Mouse (Mus musculus) cerebellum, postnatal 14 days (tissue): Measurements from ENCODE around the gene Clec3a.

Experiments
- DNase-seq, 2 experiments: peaks; one replicate each; pipeline ENCODE4 v3.0.0; 2021; ENCODE audit warnings: mixed read lengths in 2 of 2

Clec3a gene

GRCm38 (mm10) chr8:114458113-114458784 lies 40.4 kb downstream of the Clec3a start:
- DNase-seq, result peak in 1 of 2 experiments; percentile 29

- no peak for DNase-seq
Observed at GRCm38 (mm10) chr8:114460600-114460999, 42.7 kb downstream of the Clec3a start.

GRCm38 (mm10) chr8:114462591-114462990 lies 44.7 kb downstream of the Clec3a start:
- DNase-seq, result no peak

- DNase-seq, result no peak
Observed at GRCm38 (mm10) chr8:114463305-114463704, 45.4 kb downstream of the Clec3a start.

GRCm38 (mm10) chr8:114468526-114469207 lies 50.8 kb downstream of the Clec3a start:
- DNase-seq, result peak; percentile 42 to 45

- no peak for DNase-seq
Observed at GRCm38 (mm10) chr8:114469208-114469590, 51.3 kb downstream of the Clec3a start.

GRCm38 (mm10) chr8:114473546-114473945 lies 55.7 kb downstream of the Clec3a start:
- no peak for DNase-seq
